Mouse (Mus musculus) midbrain, embryonic 16.5 days (tissue): ENCODE results near the gene 9030612E09Rik. TPM values are rescaled to one million over a fixed set of nuclear protein-coding genes. Genes with fewer than 3 reads are reported as not detected.

Source experiments
- ATAC-seq: fragments of 200-750 bp; cut with Nextera tagmentation; 2 replicates; pipeline ENCODE4 v1.8.0; 2017; ENCODE audit warnings: moderate TSS enrichment
- H3K27ac ChIP-seq: fragments of 300-500 bp; sonication (generic); 2 replicates; pipeline ENCODE4 v1.5.1; 2014; ENCODE audit warnings: mild to moderate bottlenecking, low read length, mixed read lengths
- H3K27me3 ChIP-seq: fragments of 300-500 bp; sonication (generic); 2 replicates; pipeline ENCODE4 v1.6.1; 2014; ENCODE audit warnings: low read depth, low read length, mixed read lengths; ENCODE audit not compliant: control insufficient read depth, insufficient read depth
- H3K36me3 ChIP-seq: fragments of 300-500 bp; sonication (generic); 2 replicates; pipeline ENCODE4 v1.6.1; 2014; ENCODE audit warnings: mild to moderate bottlenecking, low read length, moderate library complexity, mixed read lengths; ENCODE audit not compliant: control insufficient read depth, insufficient read depth
- H3K4me1 ChIP-seq: fragments of 300-500 bp; sonication (generic); 2 replicates; pipeline ENCODE4 v1.6.1; 2014; ENCODE audit warnings: mild to moderate bottlenecking, low read length, mixed read lengths; ENCODE audit not compliant: control insufficient read depth, insufficient read depth
- H3K4me2 ChIP-seq: fragments of 300-500 bp; sonication (generic); 2 replicates; pipeline ENCODE4 v1.6.1; 2014; ENCODE audit warnings: mild to moderate bottlenecking, low read length, mixed read lengths
- H3K4me3 ChIP-seq: fragments of 300-500 bp; sonication (generic); 2 replicates; pipeline ENCODE4 v1.5.1; 2014; ENCODE audit warnings: low read depth, mild to moderate bottlenecking, low read length, moderate library complexity, mixed read lengths
- H3K9ac ChIP-seq: fragments of 300-500 bp; sonication (generic); 2 replicates; pipeline ENCODE4 v1.6.1; 2014; ENCODE audit warnings: low read depth, low read length, mixed read lengths
- H3K9me3 ChIP-seq: fragments of 300-500 bp; sonication (generic); replicated peaks from 2 replicates; pipeline ENCODE4 v1.6.1; 2014; ENCODE audit warnings: mild to moderate bottlenecking, low read length, mixed read lengths; ENCODE audit not compliant: control insufficient read depth, poor library complexity, severe bottlenecking
- whole genome bisulfite sequencing: fragments of 180-500 bp; shearing (Covaris S2); extraction: QIAGEN DNeasy Blood & Tissue Kit; methylation state at CpG from one replicate; pipeline ENCODE4 v1.1.7; 2014; 5-methylcytosine and 5-hydroxymethylcytosine counted together
- polyA plus RNA-seq: library from polyadenylated mRNA; unstranded; fragments of >200 nt; fragmentation: Nextera tagmentation; extraction: Ambion mirVana; gene quantifications from 2 replicates; pipeline ENCODE4 v1.2.1, GENCODE M21; 2015

Gene 9030612E09Rik
- 1.8 and 2.6 TPM in 2 replicates for polyA plus RNA-seq

GRCm38 (mm10) chr10:43174326-43175155 lies at the start of gene 9030612E09Rik, which contains the start of gene Sobp:
Gene 9030612E09Rik, plus strand, starts transcription at chr10:43174704.
Gene Sobp, minus strand, starts transcription at chr10:43174530.
- Histone ChIP-seq H3K9ac (peak within 1 kb of the TSS; percentile 98), H3K27me3 (no peaks in the 10 kb centered on the region), H3K36me3 (no peaks in the 10 kb centered on the region), H3K4me2 (peak within 1 kb of the TSS; percentile 82), H3K27ac (peak within 1 kb of the TSS; percentile 99), H3K9me3 (no peaks in the 10 kb centered on the region), H3K4me1 (peaks cover 26% of the 10 kb centered on the region), H3K4me3 (peak within 1 kb of the TSS; percentile 86)
- WGBS: under 1% methylated on average over 73 of the region's 91 CpGs
- peak; percentile 88 for ATAC-seq

- no peak for ATAC-seq
- Histone ChIP-seq H3K36me3 (no peaks in the 10 kb centered on the region; the same call in 1 of the 2 replicates), H3K27me3 (no peaks in the 10 kb centered on the region), H3K4me3 (no peak overlapping the region), H3K9ac (no peak overlapping the region), H3K9me3 (no peaks in the 10 kb centered on the region), H3K4me1 (0 out of 2 replicates have a peak, but pooled peaks cover 2% of the 10 kb centered on the region), H3K4me2 (no peak overlapping the region), H3K27ac (no peak overlapping the region)
- 57% methylated on average over 3 of the region's 3 CpGs for whole genome bisulfite sequencing
Observed at GRCm38 (mm10) chr10:43128750-43129149, 45.8 kb upstream of the 9030612E09Rik start.

- WGBS: 89% methylated on average over 11 of the region's 11 CpGs
- H3K4me3 ChIP-seq: no peak overlapping the region
- 0 out of 2 replicates have a peak, but pooled peaks cover 2% of the 10 kb centered on the region for H3K36me3 ChIP-seq
- no peaks in the 10 kb centered on the region for H3K9me3 ChIP-seq
- H3K9ac ChIP-seq: no peak overlapping the region
- no peak overlapping the region for H3K27ac ChIP-seq
- no peak for ATAC-seq
- no peak overlapping the region for H3K4me2 ChIP-seq
- H3K27me3 ChIP-seq: no peaks in the 10 kb centered on the region
- no peaks in the 10 kb centered on the region for H3K4me1 ChIP-seq
Observed at GRCm38 (mm10) chr10:43134027-43134426, 40.5 kb upstream of the 9030612E09Rik start.

- no peak overlapping the region for H3K27ac ChIP-seq
- ATAC-seq: no peak
- H3K4me3 ChIP-seq: no peak overlapping the region
- H3K4me1 ChIP-seq: no peaks in the 10 kb centered on the region
- H3K4me2 ChIP-seq: no peak overlapping the region
- WGBS: 94% methylated on average over 9 of the region's 9 CpGs
- 0 out of 2 replicates have a peak, but pooled peaks cover 2% of the 10 kb centered on the region for H3K36me3 ChIP-seq
- H3K9me3 ChIP-seq: no peaks in the 10 kb centered on the region
- H3K9ac ChIP-seq: no peak overlapping the region
- H3K27me3 ChIP-seq: no peaks in the 10 kb centered on the region
Observed at GRCm38 (mm10) chr10:43143173-43143572, 31.3 kb upstream of the 9030612E09Rik start.

- H3K27me3 ChIP-seq: no peaks in the 10 kb centered on the region
- WGBS: 85% methylated on average over 11 of the region's 11 CpGs
- H3K4me2 ChIP-seq: no peak overlapping the region
- H3K9ac ChIP-seq: no peak overlapping the region
- H3K36me3 ChIP-seq: 0 out of 2 replicates have a peak, but pooled peaks cover 2% of the 10 kb centered on the region
- H3K9me3 ChIP-seq: no peaks in the 10 kb centered on the region
- no peak for ATAC-seq
- peaks cover under 1% of the 10 kb centered on the region for H3K4me1 ChIP-seq
- H3K4me3 ChIP-seq: no peak overlapping the region
- H3K27ac ChIP-seq: no peak overlapping the region
Observed at GRCm38 (mm10) chr10:43148456-43148855, 26.0 kb upstream of the 9030612E09Rik start.

GRCm38 (mm10) chr10:43152643-43153042 lies 21.9 kb upstream of the 9030612E09Rik start:
- ATAC-seq: no peak

GRCm38 (mm10) chr10:43155046-43155560 lies 19.4 kb upstream of the 9030612E09Rik start:
- Histone ChIP-seq H3K27ac (peak overlapping the region; percentile 43), H3K4me1 (peaks cover 22% of the 10 kb centered on the region), H3K4me2 (peak overlapping the region; percentile 35), H3K9ac (0 out of 2 replicates have a peak overlapping the region, but pooled peaks have one; percentile 42), H3K9me3 (no peaks in the 10 kb centered on the region), H3K36me3 (0 out of 2 replicates have a peak, but pooled peaks cover 2% of the 10 kb centered on the region), H3K4me3 (no peak overlapping the region), H3K27me3 (no peaks in the 10 kb centered on the region)
- WGBS: 6% methylated on average over 12 of the region's 12 CpGs
- peak; percentile 73 for ATAC-seq

More at GRCm38 (mm10) chr10:43152643-43153042, 21.9 kb upstream of the 9030612E09Rik start:
- Histone ChIP-seq H3K9ac (no peak overlapping the region), H3K4me1 (peaks cover 22% of the 10 kb centered on the region), H3K36me3 (0 out of 2 replicates have a peak, but pooled peaks cover 2% of the 10 kb centered on the region), H3K9me3 (no peaks in the 10 kb centered on the region), H3K27ac (no peak overlapping the region), H3K4me3 (no peak overlapping the region), H3K27me3 (no peaks in the 10 kb centered on the region), H3K4me2 (no peak overlapping the region)
- 88% methylated on average over 8 of the region's 8 CpGs for WGBS

- no peak overlapping the region for H3K4me2 ChIP-seq
- no peaks in the 10 kb centered on the region for H3K9me3 ChIP-seq
- ATAC-seq: no peak
- peaks cover 22% of the 10 kb centered on the region for H3K4me1 ChIP-seq
- 87% methylated on average over 5 of the region's 5 CpGs for WGBS
- H3K27me3 ChIP-seq: no peaks in the 10 kb centered on the region
- no peaks in the 10 kb centered on the region for H3K36me3 ChIP-seq
- no peak overlapping the region for H3K9ac ChIP-seq
- no peak overlapping the region for H3K27ac ChIP-seq
- no peak overlapping the region for H3K4me3 ChIP-seq
Observed at GRCm38 (mm10) chr10:43158917-43159316, 15.6 kb upstream of the 9030612E09Rik start.

- Histone ChIP-seq H3K36me3 (no peaks in the 10 kb centered on the region), H3K27ac (no peak overlapping the region), H3K4me3 (no peak overlapping the region), H3K4me1 (peaks cover 17% of the 10 kb centered on the region), H3K27me3 (no peaks in the 10 kb centered on the region), H3K4me2 (no peak overlapping the region), H3K9me3 (no peaks in the 10 kb centered on the region), H3K9ac (no peak overlapping the region)
- ATAC-seq: no peak
- WGBS: 82% methylated on average over 5 of the region's 5 CpGs
Observed at GRCm38 (mm10) chr10:43159333-43159732, 15.2 kb upstream of the 9030612E09Rik start.
